Mouse (Mus musculus): Measurements from ENCODE around the gene Slc6a5. TPM values are rescaled to one million over a fixed set of nuclear protein-coding genes. Genes with fewer than 3 reads are reported as not detected.

Slc6a5 gene
- polyA plus RNA-seq, 1 experiment from 2014 or later, result not detected

DNA sequence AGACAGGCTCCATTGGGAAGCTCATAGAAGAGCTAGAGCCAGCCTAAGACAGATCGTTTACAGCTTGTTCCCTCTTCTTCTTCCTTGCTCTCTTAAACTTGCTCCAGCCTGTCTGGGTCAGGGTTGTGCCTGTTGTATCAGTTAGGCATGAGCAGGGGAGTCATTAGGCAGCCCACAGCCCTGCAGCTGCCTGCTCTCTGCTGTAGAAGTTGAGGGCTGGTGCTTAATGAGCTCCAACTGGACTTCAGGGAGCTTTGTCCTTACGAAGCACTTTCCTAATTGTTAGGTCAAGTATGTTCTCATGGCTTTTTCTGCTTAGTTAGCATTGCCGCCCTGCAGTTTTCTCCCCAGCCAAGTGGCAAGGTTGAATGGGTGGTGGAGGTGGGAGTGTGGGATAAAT lies 32.1 kb downstream of the Slc6a5 start:
- Histone ChIP-seq H3K27me3 (no peaks in the 10 kb centered on the region), H3K27ac (no peak overlapping the region), H3K4me2 (no peak overlapping the region), H3K4me3 (replicated peaks) (no peak overlapping the region), H3K9me3 (no peaks in the 10 kb centered on the region), H3K9ac (replicated peaks) (no peak overlapping the region), H3K36me3 (no peaks in the 10 kb centered on the region), H3K4me1 (replicated peaks) (peaks cover 13% of the 10 kb centered on the region)
- WGBS, result 28% methylated on average over 3 of the region's 3 CpGs
- ATAC-seq (ENCODE audit: insufficient number of reproducible peaks, insufficient read depth, low FRiP score, low TSS enrichment, low read depth), result peak; percentile 41; the same call in 1 of the 2 replicates

DNA sequence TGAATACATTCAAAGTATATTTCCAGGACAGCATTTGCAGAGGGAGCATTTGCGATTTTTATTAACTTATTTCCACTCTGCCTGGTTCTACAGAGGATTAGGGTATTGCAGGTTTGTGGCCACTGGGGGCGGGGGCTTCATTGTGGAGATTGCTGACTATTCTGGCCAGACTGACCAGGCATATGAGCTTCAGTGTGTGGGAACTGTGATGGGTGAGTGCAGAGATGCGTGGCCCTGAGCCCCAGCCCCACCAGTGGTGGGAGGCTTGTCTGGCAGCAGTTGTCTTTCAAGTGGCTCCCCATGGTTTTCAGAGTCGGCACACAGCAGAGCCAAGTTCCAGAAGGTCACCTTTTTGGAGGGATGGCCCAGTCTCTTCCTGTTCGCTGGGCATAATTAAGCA lies 32.5 kb downstream of the Slc6a5 start:
- WGBS, result 60% methylated on average over 5 of the region's 5 CpGs
- no peak overlapping the region for H3K4me3 ChIP-seq (replicated peaks)

DNA sequence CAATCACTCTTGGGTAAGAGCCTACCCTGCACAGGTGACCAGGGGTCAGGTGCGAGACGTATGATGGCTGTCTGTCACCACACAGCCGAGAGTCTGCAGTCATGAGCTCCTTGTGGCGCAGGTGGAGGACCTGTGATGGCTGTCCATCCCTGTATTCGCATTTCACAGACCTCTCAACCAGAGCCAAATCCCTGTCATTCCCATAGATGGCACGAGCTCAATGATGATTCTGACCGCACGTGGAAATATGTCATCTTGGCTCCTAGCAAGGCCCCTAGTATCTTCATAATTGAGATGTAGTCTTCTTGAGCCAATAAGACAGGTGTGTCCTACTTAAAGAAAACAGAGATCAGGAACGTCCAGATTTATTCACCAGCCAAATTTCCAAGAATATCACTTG lies 36.7 kb downstream of the Slc6a5 start:
- H3K27me3 ChIP-seq, result no peaks in the 10 kb centered on the region
- no peak overlapping the region for H3K27ac ChIP-seq
- H3K4me2 ChIP-seq, result no peak overlapping the region
- peaks cover 12% of the 10 kb centered on the region for H3K4me1 ChIP-seq (replicated peaks)
- no peaks in the 10 kb centered on the region for H3K36me3 ChIP-seq
- no peak overlapping the region for H3K9ac ChIP-seq (replicated peaks)
- no peaks in the 10 kb centered on the region for H3K9me3 ChIP-seq
- no peak overlapping the region for H3K4me3 ChIP-seq (replicated peaks)
- ATAC-seq (ENCODE audit: insufficient number of reproducible peaks, insufficient read depth, low FRiP score, low TSS enrichment, low read depth), result no peak
- WGBS, result 89% methylated on average over 9 of the region's 9 CpGs

More for the DNA sequence above, 32.5 kb downstream of the Slc6a5 start:
- no peak for ATAC-seq (ENCODE audit: insufficient number of reproducible peaks, insufficient read depth, low FRiP score, low TSS enrichment, low read depth)
- Histone ChIP-seq H3K4me1 (replicated peaks) (peaks cover 13% of the 10 kb centered on the region), H3K27ac (no peak overlapping the region), H3K36me3 (no peaks in the 10 kb centered on the region), H3K9me3 (no peaks in the 10 kb centered on the region), H3K9ac (replicated peaks) (no peak overlapping the region), H3K27me3 (no peaks in the 10 kb centered on the region), H3K4me2 (no peak overlapping the region)

DNA sequence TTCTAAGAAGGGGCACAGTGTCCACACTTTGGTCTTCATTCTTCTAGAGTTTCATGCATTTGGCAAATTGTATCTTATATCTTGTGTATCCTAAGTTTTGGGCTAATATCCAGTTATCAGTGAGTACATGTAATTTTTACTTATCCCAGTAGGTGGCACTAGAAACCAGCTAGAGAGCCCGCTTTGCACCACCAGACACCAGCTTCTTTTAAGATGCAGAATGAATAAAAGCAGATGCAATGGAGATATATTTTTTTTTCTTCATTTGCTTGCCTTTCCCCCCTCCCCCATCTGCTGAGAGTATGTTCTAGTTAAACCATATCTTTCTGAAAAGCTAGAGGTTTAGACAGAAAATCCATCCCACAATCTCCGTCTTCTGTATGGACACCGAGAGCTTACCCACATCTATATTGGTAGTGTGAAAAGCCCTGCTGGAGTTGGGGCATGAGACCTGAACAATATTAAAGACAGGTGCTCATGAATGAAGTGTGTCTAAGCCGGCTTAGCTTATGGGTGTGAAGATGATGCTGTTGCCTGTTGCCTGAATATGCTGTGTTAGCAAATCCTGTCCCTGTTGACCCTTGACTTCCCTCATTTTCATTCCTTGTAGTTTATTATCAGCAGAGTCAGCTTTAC lies 43.7 kb downstream of the Slc6a5 start:
- H3K4me1 ChIP-seq (replicated peaks), result no peaks in the 10 kb centered on the region
- no peak overlapping the region for H3K4me3 ChIP-seq (replicated peaks)
- H3K9me3 ChIP-seq, result peaks cover 6% of the 10 kb centered on the region; the same call in 1 of the 2 replicates
- 56% methylated on average over 4 of the region's 4 CpGs for WGBS
- H3K9ac ChIP-seq (replicated peaks), result no peak overlapping the region
- H3K27ac ChIP-seq, result no peak overlapping the region
- no peaks in the 10 kb centered on the region for H3K36me3 ChIP-seq
- H3K4me2 ChIP-seq, result no peak overlapping the region
- ATAC-seq (ENCODE audit: insufficient number of reproducible peaks, insufficient read depth, low FRiP score, low TSS enrichment, low read depth), result no peak
- no peaks in the 10 kb centered on the region for H3K27me3 ChIP-seq

DNA sequence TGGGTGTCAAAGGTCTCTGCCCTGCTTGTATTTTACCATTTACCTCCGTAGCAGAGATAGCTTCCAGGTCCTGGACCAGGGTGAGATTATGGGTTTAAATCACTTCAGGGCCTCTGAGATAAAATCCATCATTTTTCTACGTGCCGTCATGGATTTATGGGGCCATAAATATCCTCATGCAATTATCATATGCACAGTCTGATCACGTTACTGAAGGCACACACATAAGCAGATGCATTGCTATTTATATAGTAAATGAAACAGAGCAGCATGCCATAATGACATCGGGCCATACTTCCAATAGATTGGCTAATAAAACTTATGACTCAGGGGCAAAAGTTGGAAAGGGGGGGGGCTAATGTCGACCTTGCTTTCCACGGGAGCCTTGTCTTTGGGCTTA lies 44.9 kb downstream of the Slc6a5 start:
- ATAC-seq (ENCODE audit: insufficient number of reproducible peaks, insufficient read depth, low FRiP score, low TSS enrichment, low read depth), result no peak
- Histone ChIP-seq H3K36me3 (no peaks in the 10 kb centered on the region), H3K9me3 (peaks cover 6% of the 10 kb centered on the region; the same call in 1 of the 2 replicates), H3K4me2 (no peak overlapping the region), H3K27ac (no peak overlapping the region), H3K4me1 (replicated peaks) (no peaks in the 10 kb centered on the region), H3K4me3 (replicated peaks) (no peak overlapping the region), H3K9ac (replicated peaks) (no peak overlapping the region), H3K27me3 (0 out of 2 replicates have a peak, but pooled peaks cover 4% of the 10 kb centered on the region)
- WGBS, result 41% methylated on average over 7 of the region's 7 CpGs

DNA sequence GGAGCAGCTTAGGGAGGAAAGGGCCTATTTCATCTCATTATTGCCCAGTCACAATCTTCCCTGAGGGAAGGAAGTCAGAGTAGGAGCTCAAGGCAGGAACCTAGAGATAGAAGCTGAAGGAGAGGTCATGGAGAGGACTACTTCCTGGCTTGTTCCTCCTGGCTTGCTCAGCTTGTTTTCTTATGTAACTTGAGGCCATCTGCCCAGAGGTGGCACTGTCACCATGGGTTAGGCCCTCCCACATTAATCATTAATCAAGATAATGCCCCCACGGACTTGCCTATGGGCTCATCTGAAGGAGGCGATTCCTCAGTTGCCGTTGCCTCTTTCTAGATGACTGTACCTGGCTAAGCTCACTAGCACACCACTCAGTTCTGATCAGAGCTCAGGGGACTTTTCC lies 47.2 kb downstream of the Slc6a5 start:
- no peak for ATAC-seq (ENCODE audit: insufficient number of reproducible peaks, insufficient read depth, low FRiP score, low TSS enrichment, low read depth)
- Histone ChIP-seq H3K9ac (replicated peaks) (no peak overlapping the region), H3K27ac (no peak overlapping the region), H3K27me3 (0 out of 2 replicates have a peak, but pooled peaks cover 10% of the 10 kb centered on the region), H3K4me2 (no peak overlapping the region), H3K4me3 (replicated peaks) (no peak overlapping the region), H3K4me1 (replicated peaks) (no peaks in the 10 kb centered on the region), H3K36me3 (no peaks in the 10 kb centered on the region), H3K9me3 (peaks cover 4% of the 10 kb centered on the region; the same call in 1 of the 2 replicates)
- WGBS, result 66% methylated on average over 3 of the region's 3 CpGs

DNA sequence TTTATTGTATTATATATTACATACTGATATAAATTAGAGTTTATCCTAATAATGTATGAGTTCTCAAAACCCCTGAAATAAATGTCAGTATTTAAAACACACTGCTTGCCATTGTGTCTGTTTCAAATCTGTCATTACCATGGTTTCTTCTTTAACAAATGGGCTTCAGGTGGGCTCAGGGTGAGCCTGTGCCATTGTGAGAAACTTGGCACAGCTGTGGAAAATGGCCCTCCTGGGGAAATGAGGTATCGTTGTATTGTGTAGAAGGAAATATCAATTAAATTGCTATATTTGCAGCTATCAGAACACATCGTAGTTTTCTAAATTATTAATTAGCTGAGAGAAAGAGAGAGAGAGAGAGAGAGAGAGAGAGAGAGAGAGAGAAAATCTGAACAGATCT lies 53.8 kb downstream of the Slc6a5 start:
- H3K4me2 ChIP-seq, result no peak overlapping the region
- peaks cover 10% of the 10 kb centered on the region; the same call in 1 of the 2 replicates for H3K27me3 ChIP-seq
- no peak overlapping the region for H3K9ac ChIP-seq (replicated peaks)
- no peak overlapping the region for H3K27ac ChIP-seq
- no peaks in the 10 kb centered on the region for H3K9me3 ChIP-seq
- whole genome bisulfite sequencing, result 73% methylated on average over 2 of the region's 2 CpGs
- ATAC-seq (ENCODE audit: insufficient number of reproducible peaks, insufficient read depth, low FRiP score, low TSS enrichment, low read depth), result no peak
- H3K4me3 ChIP-seq (replicated peaks), result no peak overlapping the region
- H3K36me3 ChIP-seq, result no peaks in the 10 kb centered on the region
- no peaks in the 10 kb centered on the region for H3K4me1 ChIP-seq (replicated peaks)

DNA sequence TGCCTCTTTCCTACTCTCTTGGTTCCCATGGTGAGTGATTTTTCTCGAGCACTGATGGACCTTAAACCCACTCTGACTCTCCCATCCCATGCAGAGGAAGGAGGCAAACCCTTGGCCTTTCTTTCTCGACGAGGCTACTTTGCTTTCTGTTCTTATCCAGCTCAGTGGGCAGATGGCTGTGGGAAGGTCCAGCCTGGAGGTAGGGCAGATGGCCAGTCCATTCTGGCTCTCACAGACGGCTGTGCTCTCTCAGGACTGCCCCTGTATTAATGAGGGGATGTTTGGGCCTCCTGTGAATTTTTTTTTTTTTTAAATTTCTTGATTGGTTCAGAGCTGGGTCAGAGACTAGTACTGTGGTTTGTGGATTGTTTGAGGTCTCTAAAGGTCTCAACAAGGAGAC lies 59.6 kb downstream of the Slc6a5 start:
- no peak for ATAC-seq (ENCODE audit: insufficient number of reproducible peaks, insufficient read depth, low FRiP score, low TSS enrichment, low read depth)
- Histone ChIP-seq H3K4me1 (replicated peaks) (peaks cover under 1% of the 10 kb centered on the region; the same call in 1 of the 2 replicates), H3K4me2 (no peak overlapping the region), H3K4me3 (replicated peaks) (no peak overlapping the region), H3K27me3 (peaks cover 44% of the 10 kb centered on the region), H3K9ac (replicated peaks) (no peak overlapping the region), H3K36me3 (no peaks in the 10 kb centered on the region), H3K27ac (no peak overlapping the region), H3K9me3 (no peaks in the 10 kb centered on the region)
- 55% methylated on average over 4 of the region's 4 CpGs for WGBS

DNA sequence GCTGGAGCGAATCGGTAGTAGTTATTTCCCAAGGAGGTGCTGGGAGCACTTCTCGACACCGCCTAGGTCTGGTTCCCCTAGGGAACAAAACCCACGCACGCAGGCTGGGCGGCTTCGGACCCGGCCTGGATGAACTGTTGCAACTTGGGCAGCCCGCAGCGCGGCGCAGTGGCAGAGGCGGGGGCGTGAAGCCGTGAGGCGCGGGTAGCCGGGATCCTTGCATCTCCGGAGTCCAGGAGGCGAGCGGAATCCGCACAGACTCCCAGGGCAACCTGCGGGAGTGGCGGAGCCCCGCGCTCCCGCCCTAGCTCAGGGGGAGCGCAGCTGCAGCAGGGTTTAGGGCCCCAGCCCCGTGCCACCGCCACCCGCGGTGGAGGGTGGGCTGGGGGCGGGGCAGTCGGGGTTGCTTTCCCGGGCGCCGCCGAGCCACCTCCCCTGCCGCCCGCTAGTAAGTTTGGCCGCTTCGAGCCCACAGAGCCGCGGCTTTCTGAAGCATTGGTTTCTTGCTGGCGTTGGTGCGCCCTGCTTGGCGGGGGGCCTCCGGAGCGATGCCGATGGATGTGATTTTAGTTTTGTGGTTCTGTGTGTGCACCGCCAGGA lies 65.0 kb downstream of the Slc6a5 start, which contains the start of gene Nell1:
TSS of gene Nell1 (plus strand) at position 24 of the 600 bp plus-strand sequence.
- no peaks in the 10 kb centered on the region for H3K9me3 ChIP-seq
- H3K27me3 ChIP-seq, result peaks cover 91% of the 10 kb centered on the region
- no peak within 1 kb of the TSS for H3K27ac ChIP-seq
- no peak for ATAC-seq (ENCODE audit: insufficient number of reproducible peaks, insufficient read depth, low FRiP score, low TSS enrichment, low read depth)
- WGBS, result under 1% methylated on average over 52 of the region's 52 CpGs
- H3K9ac ChIP-seq (replicated peaks), result peak within 1 kb of the TSS; percentile 47
- H3K4me3 ChIP-seq (replicated peaks), result peak within 1 kb of the TSS; percentile 57
- peaks cover 14% of the 10 kb centered on the region; the same call in 1 of the 2 replicates for H3K4me1 ChIP-seq (replicated peaks)
- H3K4me2 ChIP-seq, result peak within 1 kb of the TSS; percentile 96
- H3K36me3 ChIP-seq, result no peaks in the 10 kb centered on the region

DNA sequence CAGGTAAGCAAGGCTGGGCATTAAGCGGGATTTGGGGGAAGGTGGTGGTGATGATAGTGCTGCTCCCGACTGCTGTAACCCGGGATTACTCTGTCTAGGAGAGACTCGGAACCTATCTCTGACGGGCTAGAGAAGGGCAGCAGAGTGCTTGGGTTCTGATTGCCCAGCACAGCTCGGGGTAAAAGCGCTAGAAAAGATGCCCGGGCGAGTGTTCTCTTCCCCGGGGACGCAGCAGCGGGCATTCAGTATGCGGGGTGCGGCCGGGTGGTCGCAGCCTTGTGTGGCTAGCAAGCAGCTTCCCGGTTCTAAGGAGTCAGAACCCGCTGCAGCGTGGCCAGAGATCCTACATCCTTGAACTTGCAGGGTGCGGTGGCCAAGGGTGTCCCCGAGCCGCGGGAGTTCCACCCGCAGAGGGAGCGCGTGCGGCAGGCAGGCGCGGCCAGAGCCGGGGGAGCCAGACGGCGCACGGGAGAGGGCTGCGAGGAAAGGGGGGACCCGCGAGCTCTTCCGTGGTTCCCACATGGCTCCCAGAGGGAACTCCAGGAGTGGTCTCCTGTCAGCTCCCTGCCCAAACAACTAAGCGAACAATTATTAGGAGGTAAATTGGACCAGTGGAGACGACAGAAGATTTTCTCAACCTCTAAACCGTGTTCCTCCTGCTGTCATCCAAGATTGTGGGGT lies 65.6 kb downstream of the Slc6a5 start:
- 0 out of 2 replicates have a peak, but pooled peaks have one; percentile 32 for ATAC-seq (ENCODE audit: insufficient number of reproducible peaks, insufficient read depth, low FRiP score, low TSS enrichment, low read depth)
- Histone ChIP-seq H3K36me3 (no peaks in the 10 kb centered on the region), H3K9ac (replicated peaks) (peak overlapping the region; percentile 47), H3K27ac (no peak overlapping the region), H3K27me3 (peaks cover 97% of the 10 kb centered on the region), H3K4me1 (replicated peaks) (peaks cover 14% of the 10 kb centered on the region; the same call in 1 of the 2 replicates), H3K4me3 (replicated peaks) (peak overlapping the region; percentile 57), H3K4me2 (peak overlapping the region; percentile 96), H3K9me3 (no peaks in the 10 kb centered on the region)
- 1% methylated on average over 40 of the region's 40 CpGs for WGBS

DNA sequence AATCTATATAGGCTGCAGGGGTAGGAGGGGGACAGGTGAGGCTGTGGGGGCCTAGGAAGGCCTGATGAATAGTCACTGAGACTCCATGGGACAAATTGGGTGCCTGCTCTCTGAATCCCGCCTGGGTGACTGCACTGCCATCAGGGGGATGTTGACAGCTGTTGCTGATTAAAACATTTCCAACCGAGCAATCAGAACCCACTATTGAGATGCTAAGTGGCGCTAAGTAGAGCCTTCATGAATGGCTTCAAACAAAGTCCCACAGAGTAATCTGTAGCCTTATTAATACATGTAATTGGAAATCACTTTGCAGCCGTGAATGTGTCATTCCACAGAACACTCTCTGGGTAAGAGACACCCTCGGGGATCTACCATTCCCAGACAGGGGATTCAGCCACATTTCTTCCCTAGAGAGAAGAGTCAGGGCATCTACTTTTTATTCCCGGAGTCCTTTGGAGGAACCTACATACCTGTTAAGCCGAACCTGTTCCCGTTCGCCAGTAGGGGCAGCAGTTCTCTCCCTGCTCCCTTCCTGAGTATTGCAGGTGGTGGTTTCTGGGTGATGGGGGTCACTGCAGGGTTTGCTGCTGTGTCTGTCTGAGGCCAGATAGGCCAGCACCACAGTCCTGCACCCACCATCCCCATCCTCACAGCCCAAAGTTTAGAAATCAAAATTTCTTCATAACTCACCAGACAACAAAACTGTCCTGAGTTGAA lies 71.7 kb downstream of the Slc6a5 start:
- Histone ChIP-seq H3K9me3 (no peaks in the 10 kb centered on the region), H3K27ac (no peak overlapping the region), H3K4me3 (replicated peaks) (no peak overlapping the region), H3K4me2 (no peak overlapping the region), H3K9ac (replicated peaks) (no peak overlapping the region), H3K27me3 (peaks cover 73% of the 10 kb centered on the region), H3K36me3 (no peaks in the 10 kb centered on the region), H3K4me1 (replicated peaks) (no peaks in the 10 kb centered on the region)
- ATAC-seq (ENCODE audit: insufficient number of reproducible peaks, insufficient read depth, low FRiP score, low TSS enrichment, low read depth), result no peak
- 15% methylated on average over 9 of the region's 9 CpGs for WGBS
